Mouse (Mus musculus) stomach, embryonic 14.5 days (tissue): Measurements from ENCODE around the gene Hrh3. TPM values are rescaled to one million over a fixed set of nuclear protein-coding genes. Genes with fewer than 3 reads are reported as not detected.

Experiments
- ATAC-seq: fragments of 200-750 bp; cut with Nextera tagmentation; 2 replicates; pipeline ENCODE4 v1.8.0; 2017; ENCODE audit warnings: low read depth, moderate TSS enrichment; ENCODE audit not compliant: insufficient number of reproducible peaks, insufficient read depth, low FRiP score
- H3K27ac ChIP-seq: fragments of 300-500 bp; sonication (generic); 2 replicates; pipeline ENCODE4 v1.5.1; 2014; ENCODE audit warnings: mild to moderate bottlenecking, low read length, moderate library complexity, mixed read lengths
- H3K27me3 ChIP-seq: fragments of 300-500 bp; sonication (generic); 2 replicates; pipeline ENCODE4 v1.6.1; 2014; ENCODE audit warnings: low read length, control low read depth, mixed read lengths; ENCODE audit not compliant: control insufficient read depth, insufficient read depth
- H3K36me3 ChIP-seq: fragments of 300-500 bp; sonication (generic); 2 replicates; pipeline ENCODE4 v1.6.1; 2014; ENCODE audit warnings: mild to moderate bottlenecking, control low read depth, low read length, moderate library complexity, mixed read lengths; ENCODE audit not compliant: control insufficient read depth, insufficient read depth
- H3K4me1 ChIP-seq: fragments of 300-500 bp; sonication (generic); 2 replicates; pipeline ENCODE4 v1.6.1; 2014; ENCODE audit warnings: low read length, control low read depth, mixed read lengths; ENCODE audit not compliant: control insufficient read depth, insufficient read depth
- H3K4me2 ChIP-seq: fragments of 300-500 bp; sonication (generic); replicated peaks from 2 replicates; pipeline ENCODE4 v1.6.1; 2014; ENCODE audit warnings: low read depth, low read length, control low read depth
- H3K4me3 ChIP-seq: fragments of 300-500 bp; sonication (generic); 2 replicates; pipeline ENCODE4 v1.5.1; 2014; ENCODE audit warnings: low read depth, low read length, control low read depth
- H3K9ac ChIP-seq: fragments of 300-500 bp; sonication (generic); replicated peaks from 2 replicates; pipeline ENCODE4 v1.6.1; 2014; ENCODE audit warnings: low read depth, mild to moderate bottlenecking, control low read depth, low read length, moderate library complexity, mixed read lengths
- H3K9me3 ChIP-seq: fragments of 300-500 bp; sonication (generic); 2 replicates; pipeline ENCODE4 v1.6.1; 2016; ENCODE audit warnings: low read depth, low read length, control low read depth; ENCODE audit not compliant: control insufficient read depth
- WGBS: fragments of 180-500 bp; shearing (Covaris S2); extraction: QIAGEN DNeasy Blood & Tissue Kit; methylation state at CpG from one replicate; pipeline ENCODE4 v1.1.7; 2014; 5-methylcytosine and 5-hydroxymethylcytosine counted together
- polyA plus RNA-seq: library from polyadenylated mRNA; unstranded; fragments of >200 nt; fragmentation: Nextera tagmentation; extraction: Ambion mirVana; gene quantifications from 2 replicates; pipeline ENCODE4 v1.2.1, GENCODE M21; 2014

Gene Hrh3
- polyA plus RNA-seq, 1 experiment from 2014 or later = not detected

- Histone ChIP-seq H3K4me2 (no peak overlapping the region), H3K36me3 (no peaks in the 10 kb centered on the region; the same call in 1 of the 2 replicates), H3K4me1 (no peaks in the 10 kb centered on the region), H3K27me3 (no peaks in the 10 kb centered on the region), H3K9ac (no peak overlapping the region), H3K27ac (no peak overlapping the region), H3K4me3 (no peak overlapping the region), H3K9me3 (no peaks in the 10 kb centered on the region)
- WGBS = 89% methylated on average over 10 of the region's 10 CpGs
- no peak for ATAC-seq
These were observed 21.2 kb downstream of the Hrh3 start for GRCm38 (mm10) chr2:180083063-180083462.

GRCm38 (mm10) chr2:180080680-180081079 is 23.6 kb downstream of the Hrh3 start:
- Histone ChIP-seq H3K9ac (no peak overlapping the region), H3K27me3 (no peaks in the 10 kb centered on the region), H3K9me3 (no peaks in the 10 kb centered on the region), H3K36me3 (no peaks in the 10 kb centered on the region; the same call in 1 of the 2 replicates), H3K27ac (no peak overlapping the region), H3K4me1 (no peaks in the 10 kb centered on the region), H3K4me2 (no peak overlapping the region), H3K4me3 (no peak overlapping the region)
- ATAC-seq = no peak
- 76% methylated on average over 8 of the region's 8 CpGs for WGBS

- H3K9ac ChIP-seq = no peak overlapping the region
- no peak for ATAC-seq
- H3K4me1 ChIP-seq = no peaks in the 10 kb centered on the region
These were observed 26.7 kb downstream of the Hrh3 start for GRCm38 (mm10) chr2:180077622-180078021.

GRCm38 (mm10) chr2:180072886-180073285 is 31.4 kb downstream of the Hrh3 start:
- WGBS = 89% methylated on average over 7 of the region's 7 CpGs
- no peak overlapping the region for H3K4me3 ChIP-seq
- ATAC-seq = no peak

More at GRCm38 (mm10) chr2:180077622-180078021, 26.7 kb downstream of the Hrh3 start:
- Histone ChIP-seq H3K4me3 (no peak overlapping the region), H3K27ac (no peak overlapping the region), H3K9me3 (no peaks in the 10 kb centered on the region), H3K27me3 (no peaks in the 10 kb centered on the region), H3K36me3 (no peaks in the 10 kb centered on the region; the same call in 1 of the 2 replicates), H3K4me2 (no peak overlapping the region)
- 65% methylated on average over 3 of the region's 3 CpGs for WGBS

GRCm38 (mm10) chr2:180071671-180072070 is 32.6 kb downstream of the Hrh3 start:
- Histone ChIP-seq H3K27me3 (no peaks in the 10 kb centered on the region), H3K36me3 (peaks cover 3% of the 10 kb centered on the region; the same call in 1 of the 2 replicates), H3K4me3 (no peak overlapping the region), H3K27ac (no peak overlapping the region), H3K9me3 (no peaks in the 10 kb centered on the region), H3K4me2 (peak overlapping the region; percentile 62; the same call in 1 of the 2 replicates), H3K4me1 (peaks cover 8% of the 10 kb centered on the region; the same call in 1 of the 2 replicates), H3K9ac (no peak overlapping the region)
- 83% methylated on average over 2 of the region's 2 CpGs for WGBS
- ATAC-seq = no peak

More at GRCm38 (mm10) chr2:180072886-180073285, 31.4 kb downstream of the Hrh3 start:
- Histone ChIP-seq H3K9me3 (no peaks in the 10 kb centered on the region), H3K4me2 (no peak overlapping the region), H3K9ac (no peak overlapping the region), H3K27me3 (no peaks in the 10 kb centered on the region), H3K27ac (no peak overlapping the region), H3K36me3 (no peaks in the 10 kb centered on the region; the same call in 1 of the 2 replicates), H3K4me1 (peaks cover 8% of the 10 kb centered on the region; the same call in 1 of the 2 replicates)

GRCm38 (mm10) chr2:180070481-180071453 is 33.5 kb downstream of the Hrh3 start, which contains the start of gene Mtg2:
Gene Mtg2, plus strand, starts transcription at chr2:180070588.
- Histone ChIP-seq H3K4me1 (peaks cover 8% of the 10 kb centered on the region; the same call in 1 of the 2 replicates), H3K27me3 (no peaks in the 10 kb centered on the region), H3K9me3 (no peaks in the 10 kb centered on the region), H3K9ac (peak within 1 kb of the TSS; percentile 49), H3K27ac (peak within 1 kb of the TSS; percentile 52; the same call in 1 of the 2 replicates), H3K4me3 (peak within 1 kb of the TSS; percentile 63), H3K36me3 (peaks cover 3% of the 10 kb centered on the region; the same call in 1 of the 2 replicates), H3K4me2 (peak within 1 kb of the TSS; percentile 62)
- peak; percentile 96 for ATAC-seq
- 5% methylated on average over 58 of the region's 58 CpGs for WGBS

- peak overlapping the region; percentile 63 for H3K4me3 ChIP-seq
- peaks cover 8% of the 10 kb centered on the region; the same call in 1 of the 2 replicates for H3K4me1 ChIP-seq
- H3K27me3 ChIP-seq = no peaks in the 10 kb centered on the region
- H3K9ac ChIP-seq = peak overlapping the region; percentile 28; the same call in 1 of the 2 replicates
- no peak overlapping the region; the same call in 1 of the 2 replicates for H3K27ac ChIP-seq
- H3K4me2 ChIP-seq = peak overlapping the region; percentile 62
- peaks cover 3% of the 10 kb centered on the region; the same call in 1 of the 2 replicates for H3K36me3 ChIP-seq
- WGBS = 34% methylated on average over 20 of the region's 20 CpGs
- H3K9me3 ChIP-seq = no peaks in the 10 kb centered on the region
- peak; percentile 29; the same call in 1 of the 2 replicates for ATAC-seq
These were observed 34.4 kb downstream of the Hrh3 start for GRCm38 (mm10) chr2:180069770-180070480.
